Mouse (Mus musculus) skeletal muscle tissue, adult 2 months (tissue): ENCODE measurements around the gene Acox3.
A peak's percentile ranks its signal among the peaks of the same experiment; 100 is the strongest.

ENCODE experiments used
- DNase-seq: peaks from one replicate; pipeline ENCODE4 v3.0.0-alpha.2; 2012; ENCODE audit warnings: low read depth, low spot score

The Acox3 gene

DNA sequence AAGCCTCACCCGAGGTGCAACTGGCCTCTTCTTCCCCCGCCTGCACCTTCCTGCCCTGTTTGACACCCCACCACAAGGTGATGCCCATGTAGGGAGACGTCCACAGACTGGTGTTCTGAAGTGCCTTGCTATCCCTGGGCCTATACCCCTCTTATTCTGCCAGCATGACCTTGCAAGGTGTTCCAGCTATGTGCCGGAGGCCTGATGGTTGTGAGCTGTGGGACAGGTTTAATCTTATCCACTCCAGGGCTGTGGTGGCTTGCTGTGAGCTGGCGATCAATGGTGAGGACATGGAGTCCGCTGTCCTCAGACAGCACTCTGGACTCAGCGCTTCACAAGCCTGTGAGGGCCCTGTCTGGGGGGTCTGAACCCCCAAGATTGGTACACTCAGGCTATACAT lies 27.5 kb downstream of the Acox3 start:
- DNase-seq = no peak

DNA sequence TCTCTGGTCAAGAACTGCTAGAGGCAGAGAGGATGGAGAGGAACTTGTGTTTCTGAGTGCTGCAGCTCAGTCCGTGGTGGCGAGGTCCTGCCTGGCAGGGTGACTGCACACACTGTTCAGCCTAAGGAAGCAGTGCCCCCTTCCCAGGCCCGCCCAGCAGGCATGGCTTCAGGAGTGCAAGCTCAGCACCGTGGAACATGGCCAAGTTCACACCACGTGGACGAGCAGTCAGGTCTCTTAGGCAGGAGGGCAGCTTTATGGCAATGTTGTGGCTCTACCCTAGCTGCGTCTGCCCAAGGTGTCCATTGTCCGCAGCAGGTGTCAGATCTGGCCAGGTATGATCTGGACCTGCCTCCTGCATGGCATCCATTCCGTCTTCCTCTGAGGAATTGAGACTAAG lies 28.3 kb downstream of the Acox3 start:
- DNase-seq = no peak

DNA sequence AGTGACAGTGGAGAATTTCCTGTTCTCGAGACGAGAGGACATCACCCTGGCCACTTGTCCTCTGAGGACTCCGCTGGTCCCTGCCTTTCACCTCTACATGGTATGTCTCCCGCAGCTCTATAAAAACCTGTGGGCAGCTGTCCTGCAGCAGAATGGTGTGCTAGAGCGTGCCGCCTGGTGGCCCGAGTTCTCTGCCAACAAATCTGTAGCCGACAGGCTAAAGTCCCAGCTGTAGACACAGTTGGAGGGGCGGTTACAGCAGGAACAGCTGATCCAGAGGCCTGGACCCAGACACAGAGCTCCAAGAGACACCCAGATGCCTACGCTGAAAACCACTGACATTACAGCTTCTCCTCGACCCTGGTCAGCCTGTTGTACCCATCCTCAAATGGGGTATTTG lies 29.1 kb downstream of the Acox3 start:
- no peak for DNase-seq

- DNase-seq = no peak
Observed at GRCm38 (mm10) chr5:35612722-35613121, 29.9 kb downstream of the Acox3 start.

DNA sequence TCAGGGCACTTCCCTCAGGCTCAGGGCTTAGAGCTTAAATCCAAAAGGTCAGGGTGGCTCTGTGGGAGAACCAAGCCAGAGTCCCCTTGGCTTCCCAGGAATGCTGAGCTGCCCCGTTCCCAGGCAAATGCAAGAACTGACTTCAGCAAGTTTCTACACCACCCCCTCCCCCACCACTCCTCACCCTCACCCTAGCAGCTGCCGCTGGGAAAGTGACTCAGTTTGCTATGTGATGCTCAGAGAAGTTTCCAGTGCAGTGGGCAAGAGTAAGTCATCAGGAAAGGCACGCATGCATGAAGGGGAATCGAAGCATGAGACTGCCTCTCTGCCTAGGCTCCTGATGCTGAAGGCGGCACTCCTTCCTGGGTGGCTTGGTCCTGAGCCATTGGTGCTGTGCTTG lies 34.1 kb downstream of the Acox3 start:
- no peak for DNase-seq

- no peak for DNase-seq
Observed at GRCm38 (mm10) chr5:35621114-35621513, 38.3 kb downstream of the Acox3 start.

DNA sequence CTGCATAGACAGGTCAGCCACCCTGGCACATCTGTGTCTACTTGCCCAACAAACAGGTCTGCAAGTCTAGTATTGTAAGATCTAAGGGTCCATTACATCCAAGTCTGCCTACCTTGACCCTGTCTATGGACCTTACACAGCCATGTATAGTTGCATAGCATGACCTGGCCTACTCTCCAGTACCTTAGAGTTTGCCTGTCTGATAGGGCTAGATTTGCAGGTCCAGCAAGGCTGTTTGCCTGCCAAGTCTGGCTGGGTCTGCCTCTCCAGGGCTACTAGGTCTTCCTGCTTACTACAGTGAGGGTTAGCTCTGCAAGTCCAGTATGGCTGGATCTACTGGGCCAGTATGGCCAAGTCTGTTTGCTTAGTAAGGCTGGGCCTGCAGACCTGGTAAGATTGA lies 41.0 kb downstream of the Acox3 start:
- DNase-seq = no peak

- DNase-seq = peak; percentile 95
Observed at GRCm38 (mm10) chr5:35624751-35625239, 42.0 kb downstream of the Acox3 start.

DNA sequence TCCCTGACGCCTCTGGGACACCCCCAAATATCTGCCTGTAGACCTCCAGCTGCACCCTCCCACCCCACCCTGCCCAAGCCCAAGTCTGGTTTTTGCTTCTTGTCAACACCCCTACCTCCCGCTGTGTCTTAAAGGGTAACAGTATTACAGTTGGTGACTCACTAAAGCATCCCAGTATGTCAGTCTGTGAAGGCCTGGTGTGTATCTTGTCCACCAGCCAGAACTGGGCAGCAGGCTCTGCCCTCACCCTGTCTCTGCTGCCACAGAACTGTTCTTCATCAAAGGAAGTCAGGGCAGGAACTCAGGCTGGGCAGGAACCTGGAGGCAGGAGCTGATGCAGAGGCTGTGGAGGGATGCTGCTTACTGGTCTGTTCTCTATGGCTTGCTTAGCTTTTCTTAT lies 43.6 kb downstream of the Acox3 start:
- no peak for DNase-seq

- no peak for DNase-seq
Observed at GRCm38 (mm10) chr5:35627307-35627840, 44.5 kb downstream of the Acox3 start.

DNA sequence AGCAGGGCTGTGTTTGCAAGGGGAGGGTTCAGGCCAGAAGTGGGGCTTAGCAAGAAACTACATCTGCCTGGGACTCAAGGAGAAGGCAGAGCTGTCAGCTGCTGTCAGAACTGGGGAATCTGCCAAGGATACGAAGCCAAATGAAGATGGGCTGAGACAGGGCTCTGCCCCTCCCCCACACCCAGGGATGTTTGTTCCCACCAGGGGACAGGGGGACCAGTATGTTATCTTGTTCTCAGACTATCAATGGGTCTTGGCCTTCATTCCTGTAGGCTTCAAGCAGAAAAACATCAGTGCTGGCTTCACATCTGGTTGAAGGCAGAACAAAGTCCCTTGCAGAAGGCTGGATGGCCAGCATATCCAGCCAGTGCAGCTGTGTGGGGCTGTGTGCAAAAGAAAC lies 45.8 kb downstream of the Acox3 start:
- DNase-seq = peak; percentile 91

GRCm38 (mm10) chr5:35629333-35629732 lies 46.5 kb downstream of the Acox3 start:
- DNase-seq = no peak

- no peak for DNase-seq
Observed at GRCm38 (mm10) chr5:35630706-35631105, 47.9 kb downstream of the Acox3 start.

- no peak for DNase-seq
Observed at GRCm38 (mm10) chr5:35631224-35631623, 48.4 kb downstream of the Acox3 start.

DNA sequence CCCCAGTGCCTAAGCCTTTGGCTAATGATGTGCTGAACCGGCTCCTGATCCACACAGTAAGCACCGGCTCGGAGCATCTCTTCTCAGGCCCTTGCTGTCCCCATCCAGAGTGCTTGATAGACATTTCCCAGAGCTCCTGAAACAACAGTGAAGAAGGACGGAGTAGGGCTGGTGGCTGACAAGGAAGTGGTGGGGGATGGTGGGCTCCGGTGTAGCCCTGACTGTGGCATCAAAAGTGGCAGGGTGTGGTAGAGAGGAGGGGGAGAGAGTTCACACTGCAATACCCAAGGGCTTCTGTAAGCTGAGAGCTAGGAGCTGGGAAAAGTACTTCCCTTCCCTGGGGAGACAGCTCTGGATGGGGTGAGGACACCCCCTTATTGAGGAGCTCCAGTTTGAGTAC lies 48.9 kb downstream of the Acox3 start:
- no peak for DNase-seq

DNA sequence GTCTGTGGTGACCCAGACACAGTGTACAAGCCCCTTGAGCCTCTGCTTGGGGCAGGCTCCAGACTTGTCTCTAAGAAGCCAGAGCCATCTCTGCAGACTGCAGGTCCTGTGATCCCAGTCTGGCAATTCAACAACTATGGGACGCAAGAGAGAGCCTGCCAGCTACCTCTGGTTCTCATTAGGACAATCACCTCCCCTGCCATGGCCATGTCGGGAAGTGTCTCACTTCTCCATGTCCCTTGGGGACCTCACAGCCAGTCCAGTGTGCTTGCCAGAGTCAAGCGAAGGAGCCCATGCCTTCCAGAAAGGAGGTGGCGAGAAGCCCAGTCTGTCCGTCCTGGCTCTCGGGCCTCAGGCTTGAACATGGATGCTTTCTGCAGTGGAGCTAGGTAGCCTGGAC lies 50.0 kb downstream of the Acox3 start:
- peak; percentile 80 for DNase-seq

GRCm38 (mm10) chr5:35636016-35636415 lies 53.2 kb downstream of the Acox3 start:
- peak; percentile 83 for DNase-seq

DNA sequence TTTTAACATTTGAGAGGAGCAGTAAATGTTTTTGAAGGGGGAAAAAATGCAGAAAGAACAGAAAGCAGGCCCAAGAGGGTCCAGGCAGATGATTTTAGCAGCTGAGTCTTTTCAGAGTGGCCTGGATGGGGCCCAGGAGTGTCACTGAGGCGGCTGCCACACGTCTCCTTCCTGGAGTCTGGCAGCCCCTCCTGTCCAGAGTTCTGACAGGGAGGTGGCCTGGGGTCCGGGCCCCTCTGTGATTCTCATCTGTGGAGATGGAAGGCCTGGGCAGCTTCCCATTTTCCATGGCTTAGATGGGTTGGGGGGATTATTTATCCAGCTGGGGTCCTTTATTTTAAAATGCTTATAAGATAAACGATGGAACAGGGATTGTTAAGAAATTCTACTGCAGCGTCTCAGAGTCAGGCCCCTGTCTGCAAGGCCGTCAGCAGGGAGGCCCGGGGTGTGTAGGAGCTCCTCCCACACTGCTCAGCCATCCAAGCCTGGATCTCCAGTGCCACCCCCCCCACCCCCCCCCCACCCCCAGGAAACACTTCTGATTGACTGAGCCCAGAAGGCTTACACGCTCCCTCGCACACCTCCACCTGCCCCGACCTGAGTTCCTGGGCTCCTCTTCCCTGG lies 59.2 kb downstream of the Acox3 start:
- DNase-seq = no peak

GRCm38 (mm10) chr5:35643401-35644048 lies 60.7 kb downstream of the Acox3 start:
- DNase-seq = no peak

- no peak for DNase-seq
Observed at GRCm38 (mm10) chr5:35644082-35644481, 61.2 kb downstream of the Acox3 start.

DNA sequence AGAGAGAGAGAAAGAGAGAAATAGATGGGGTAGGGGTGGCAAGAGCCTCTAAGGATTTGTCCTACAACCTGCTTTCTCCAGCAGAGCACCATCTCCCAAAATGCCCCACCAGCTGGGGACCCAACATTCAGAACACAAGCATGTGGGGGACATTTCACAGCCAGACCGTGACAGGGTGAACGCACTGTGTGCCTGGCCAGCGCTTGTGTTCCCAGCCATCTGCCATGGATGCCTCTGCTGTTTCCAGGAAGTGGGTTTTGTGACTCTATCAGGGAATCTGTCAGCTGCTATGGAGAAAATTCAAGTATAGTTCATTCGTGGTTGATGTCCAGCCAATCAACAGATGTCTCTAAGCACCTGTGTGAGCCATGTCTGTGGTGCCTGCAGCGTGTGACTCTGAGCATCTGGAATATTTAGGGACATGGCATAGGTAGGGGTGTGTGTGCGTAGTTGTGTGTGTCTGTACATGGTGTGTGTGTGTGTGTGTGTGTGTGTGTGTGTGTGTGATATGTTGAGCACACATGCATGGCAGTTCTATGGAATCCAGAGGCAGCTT lies 63.2 kb downstream of the Acox3 start:
- DNase-seq = no peak

- peak; percentile 69 for DNase-seq
Observed at GRCm38 (mm10) chr5:35646927-35647326, 64.1 kb downstream of the Acox3 start.

DNA sequence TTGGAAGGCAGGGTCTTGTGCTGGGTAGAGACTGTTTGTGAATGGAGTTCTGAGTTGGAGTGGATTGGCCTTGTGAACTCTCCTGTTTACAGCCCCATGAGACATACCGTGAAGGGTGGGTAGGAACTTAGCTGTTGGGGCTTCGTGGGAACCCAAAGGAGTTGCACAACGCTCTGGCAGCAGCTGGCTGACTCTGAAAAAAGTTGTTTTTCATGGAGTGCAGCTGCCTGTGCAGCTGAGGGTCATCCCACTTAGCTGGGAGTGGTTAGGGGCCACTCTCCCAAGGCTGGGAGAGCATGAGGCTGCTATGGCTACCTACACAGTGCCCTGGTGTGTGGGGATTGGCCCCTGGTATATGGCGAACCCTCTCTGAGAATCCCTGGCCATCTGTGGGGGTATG lies 64.7 kb downstream of the Acox3 start:
- peak; percentile 82 for DNase-seq
